ENCODE assay signal across 8 mouse cellular contexts in genomic region chr9:62531459-62532275, GRCm38 (mm10). TPM values are rescaled to one million over a fixed set of nuclear protein-coding genes. Genes with fewer than 3 reads are reported as not detected.
DNase-seq lines count a peak whose midpoint lies in the region; ATAC-seq and TF ChIP-seq lines count a peak whose summit lies in the region.

No protein-coding gene starts in this region.

- no peak for DNase-seq in kidney, adult 18-20 months
- peak; percentile 91 for DNase-seq in brain, adult 2 months (ENCODE audit: low read depth, low spot score)
- DNase-seq in gastrocnemius, adult 2 months, result peak; percentile 89
- DNase-seq in intestine, embryonic 14.5 days (ENCODE audit: low spot score), result no peak
- DNase-seq in lung, embryonic 14.5 days, result peak; percentile 69
- peak; percentile 99 for DNase-seq in retina, postnatal 1 day

- ATAC-seq in kidney, embryonic 14.5 days (ENCODE audit: low FRiP score, low TSS enrichment), result peak; percentile 59
- no peak for ATAC-seq in intestine, embryonic 14.5 days (replicated peaks; ENCODE audit: low FRiP score, low TSS enrichment, low read depth)
- peak; percentile 38; the same call in 1 of the 2 replicates for ATAC-seq in lung, embryonic 14.5 days (ENCODE audit: insufficient read depth)
- ATAC-seq in CD4-positive, CD25-positive, alpha-beta regulatory T cell, adult 4 months, result no peak

- H3K9me3 ChIP-seq in kidney, embryonic 14.5 days (ENCODE audit: control insufficient read depth, low read length), result no peaks in the 10 kb centered on the region
- H3K9me3 ChIP-seq in intestine, embryonic 14.5 days (ENCODE audit: control insufficient read depth, low read length), result no peaks in the 10 kb centered on the region
- no peaks in the 10 kb centered on the region for H3K9me3 ChIP-seq in lung, embryonic 14.5 days (ENCODE audit: low read depth, low read length)

- peak overlapping the region; percentile 40; the same call in 1 of the 2 replicates for H3K9ac ChIP-seq in kidney, embryonic 14.5 days (ENCODE audit: low read depth, low read length)
- H3K9ac ChIP-seq in intestine, embryonic 14.5 days (ENCODE audit: low read length), result 0 out of 2 replicates have a peak overlapping the region, but pooled peaks have one; percentile 16
- H3K9ac ChIP-seq in lung, embryonic 14.5 days, result peak overlapping the region; percentile 28

- WGBS in kidney, embryonic 14.5 days, result 22% methylated on average over 12 of the region's 12 CpGs
- 39% methylated on average over 12 of the region's 12 CpGs for WGBS in intestine, embryonic 14.5 days
- 24% methylated on average over 12 of the region's 12 CpGs for WGBS in lung, embryonic 14.5 days

- no peaks in the 10 kb centered on the region for H3K36me3 ChIP-seq in kidney, embryonic 14.5 days (ENCODE audit: control insufficient read depth, insufficient read depth, low read length)
- H3K36me3 ChIP-seq in intestine, embryonic 14.5 days (ENCODE audit: control insufficient read depth, insufficient read depth, low read length), result no peaks in the 10 kb centered on the region
- no peaks in the 10 kb centered on the region for H3K36me3 ChIP-seq in lung, embryonic 14.5 days (ENCODE audit: insufficient read depth)

- H3K4me3 ChIP-seq in kidney, embryonic 14.5 days (ENCODE audit: low read length), result no peak overlapping the region
- peak overlapping the region; percentile 39 for H3K4me3 ChIP-seq in gastrocnemius, adult 2 months
- H3K4me3 ChIP-seq in intestine, embryonic 14.5 days (ENCODE audit: low read depth, low read length), result no peak overlapping the region
- H3K4me3 ChIP-seq in lung, embryonic 14.5 days (ENCODE audit: low read depth, low read length), result no peak overlapping the region

- no peak overlapping the region for H3K4me2 ChIP-seq in kidney, embryonic 14.5 days (replicated peaks; ENCODE audit: low read depth, low read length)
- H3K4me2 ChIP-seq in intestine, embryonic 14.5 days (ENCODE audit: low read length), result 0 out of 2 replicates have a peak overlapping the region, but pooled peaks have one; percentile 8
- H3K4me2 ChIP-seq in lung, embryonic 14.5 days, result peak overlapping the region; percentile 15; the same call in 1 of the 2 replicates

- no peaks in the 10 kb centered on the region; the same call in 1 of the 2 replicates for H3K27me3 ChIP-seq in kidney, embryonic 14.5 days (ENCODE audit: control insufficient read depth, insufficient read depth, low read length)
- H3K27me3 ChIP-seq in intestine, embryonic 14.5 days (replicated peaks; ENCODE audit: control insufficient read depth, insufficient read depth, low read length), result peaks cover 8% of the 10 kb centered on the region; the same call in 1 of the 2 replicates
- H3K27me3 ChIP-seq in lung, embryonic 14.5 days (ENCODE audit: insufficient read depth, low read length), result no peaks in the 10 kb centered on the region

- no peak for TF ChIP-seq CTCF in gastrocnemius, adult 2 months (IDR thresholded peaks at IDR 0.05)
- peak; percentile 9; the same call in 1 of the 2 replicates for TF ChIP-seq CTCF in lung, embryonic 14.5 days (IDR thresholded peaks at IDR 0.05; ENCODE audit: low read depth)

- H3K27ac ChIP-seq in kidney, embryonic 14.5 days (ENCODE audit: low read depth, low read length), result peak overlapping the region; percentile 61; the same call in 1 of the 2 replicates
- H3K27ac ChIP-seq in gastrocnemius, adult 2 months, result peak overlapping the region; percentile 79
- peak overlapping the region; percentile 61 for H3K27ac ChIP-seq in intestine, embryonic 14.5 days (ENCODE audit: low read depth)
- peak overlapping the region; percentile 87 for H3K27ac ChIP-seq in lung, embryonic 14.5 days (ENCODE audit: low read depth)

- peaks cover 30% of the 10 kb centered on the region for H3K4me1 ChIP-seq in kidney, embryonic 14.5 days (ENCODE audit: control insufficient read depth, insufficient read depth, low read length)
- H3K4me1 ChIP-seq in intestine, embryonic 14.5 days (replicated peaks; ENCODE audit: control insufficient read depth, insufficient read depth, low read length), result peaks cover 21% of the 10 kb centered on the region
- H3K4me1 ChIP-seq in lung, embryonic 14.5 days (ENCODE audit: insufficient read depth), result peaks cover 23% of the 10 kb centered on the region

- intact Hi-C loops in gastrocnemius, adult 2 months (cut with DNase I), result no loop called here

RNA-seq across cellular contexts. Expression of gene Coro2b, which starts 5.2 kb away (rescaled TPM):
- 9.3 and 16.5 TPM in 2 replicates for polyA plus RNA-seq in kidney, embryonic 14.5 days (2014; fragmentation: Nextera tagmentation; extraction: Ambion mirVana)
- 1 to 10 TPM; 6.7 to 8.7 TPM for total RNA-seq in gastrocnemius, adult 2 months (2021)
- polyA plus RNA-seq in intestine, embryonic 14.5 days (2014; fragmentation: Nextera tagmentation; extraction: Ambion mirVana), result 9.0 and 9.8 TPM in 2 replicates
- 22.2 and 26.2 TPM in 2 replicates for polyA plus RNA-seq in lung, embryonic 14.5 days (2014; fragmentation: Nextera tagmentation; extraction: Ambion mirVana)
- 1 to 10 TPM; 2.7 to 3.6 TPM for polyA plus RNA-seq in CD4-positive, CD25-positive, alpha-beta regulatory T cell, adult 4 months (2017; shearing (Covaris generic))

Comparison
In these comparisons a context has a peak if more than half of its experiments do, and no peak if none do; other contexts are left out.
1. ATAC-seq: peak in kidney, embryonic 14.5 days (single experiment) and lung, embryonic 14.5 days (single experiment); none in intestine, embryonic 14.5 days (single experiment) and CD4-positive, CD25-positive, alpha-beta regulatory T cell, adult 4 months (single experiment).
2. DNase-seq: peak in brain, adult 2 months (single experiment), gastrocnemius, adult 2 months (single experiment), lung, embryonic 14.5 days (single experiment) and retina, postnatal 1 day (single experiment); none in kidney, adult 18-20 months (single experiment) and intestine, embryonic 14.5 days (single experiment).
3. Peak in every context shown above with its lines, with median percentiles within 50 percentile points of each other: H3K27ac ChIP-seq and H3K9ac ChIP-seq.